Mouse (Mus musculus): ENCODE data around the gene Ttn. TPM values are rescaled to one million over a fixed set of nuclear protein-coding genes. Genes with fewer than 3 reads are reported as not detected.

Ttn gene
- polyA plus RNA-seq, 1 experiment from 2014 or later, result 1.0 TPM

- Histone ChIP-seq H3K27me3 (no peaks in the 10 kb centered on the region), H3K9ac (replicated peaks) (no peak overlapping the region), H3K4me3 (no peak overlapping the region), H3K4me2 (replicated peaks) (no peak overlapping the region), H3K36me3 (no peaks in the 10 kb centered on the region), H3K27ac (replicated peaks) (no peak overlapping the region), H3K4me1 (no peaks in the 10 kb centered on the region), H3K9me3 (0 out of 2 replicates have a peak, but pooled peaks cover 11% of the 10 kb centered on the region)
- WGBS, result 94% methylated on average over 6 of the region's 6 CpGs
- ATAC-seq (replicated peaks), result no peak
These were observed 220.2 kb downstream of the Ttn start for GRCm38 (mm10) chr2:76762154-76762553.

- no peak overlapping the region for H3K27ac ChIP-seq (replicated peaks)
- H3K4me3 ChIP-seq, result no peak overlapping the region
- H3K9me3 ChIP-seq, result 0 out of 2 replicates have a peak, but pooled peaks cover 11% of the 10 kb centered on the region
- H3K4me2 ChIP-seq (replicated peaks), result no peak overlapping the region
- H3K36me3 ChIP-seq, result no peaks in the 10 kb centered on the region
- 93% methylated on average over 15 of the region's 15 CpGs for WGBS
- H3K27me3 ChIP-seq, result no peaks in the 10 kb centered on the region
- H3K9ac ChIP-seq (replicated peaks), result no peak overlapping the region
- ATAC-seq (replicated peaks), result no peak
- no peaks in the 10 kb centered on the region for H3K4me1 ChIP-seq
These were observed 225.9 kb downstream of the Ttn start for GRCm38 (mm10) chr2:76756461-76756860.

GRCm38 (mm10) chr2:76751993-76752392 is 230.4 kb downstream of the Ttn start:
- Histone ChIP-seq H3K4me1 (no peaks in the 10 kb centered on the region), H3K9me3 (no peaks in the 10 kb centered on the region), H3K4me2 (replicated peaks) (no peak overlapping the region), H3K27me3 (no peaks in the 10 kb centered on the region), H3K9ac (replicated peaks) (no peak overlapping the region), H3K4me3 (no peak overlapping the region), H3K36me3 (no peaks in the 10 kb centered on the region), H3K27ac (replicated peaks) (no peak overlapping the region)
- no peak for ATAC-seq (replicated peaks)
- WGBS, result 95% methylated on average over 6 of the region's 6 CpGs

- Histone ChIP-seq H3K9me3 (no peaks in the 10 kb centered on the region), H3K27ac (replicated peaks) (no peak overlapping the region), H3K9ac (replicated peaks) (no peak overlapping the region), H3K4me2 (replicated peaks) (no peak overlapping the region), H3K27me3 (no peaks in the 10 kb centered on the region), H3K36me3 (no peaks in the 10 kb centered on the region), H3K4me3 (no peak overlapping the region), H3K4me1 (no peaks in the 10 kb centered on the region)
- ATAC-seq (replicated peaks), result no peak
- 96% methylated on average over 21 of the region's 21 CpGs for WGBS
These were observed 232.8 kb downstream of the Ttn start for GRCm38 (mm10) chr2:76749341-76750110.

- no peaks in the 10 kb centered on the region for H3K9me3 ChIP-seq
- H3K4me2 ChIP-seq (replicated peaks), result no peak overlapping the region
- no peaks in the 10 kb centered on the region for H3K4me1 ChIP-seq
- H3K27ac ChIP-seq (replicated peaks), result no peak overlapping the region
- H3K9ac ChIP-seq (replicated peaks), result no peak overlapping the region
- no peaks in the 10 kb centered on the region for H3K36me3 ChIP-seq
- H3K4me3 ChIP-seq, result no peak overlapping the region
- no peak for ATAC-seq (replicated peaks)
- no peaks in the 10 kb centered on the region for H3K27me3 ChIP-seq
- WGBS, result 96% methylated on average over 14 of the region's 14 CpGs
These were observed 233.7 kb downstream of the Ttn start for GRCm38 (mm10) chr2:76748696-76749095.

GRCm38 (mm10) chr2:76719650-76720049 is 262.7 kb downstream of the Ttn start:
- no peak for ATAC-seq (replicated peaks)
- no peak overlapping the region for H3K9ac ChIP-seq (replicated peaks)
- whole genome bisulfite sequencing, result 95% methylated on average over 14 of the region's 14 CpGs
- H3K4me1 ChIP-seq, result no peaks in the 10 kb centered on the region
- no peaks in the 10 kb centered on the region for H3K27me3 ChIP-seq
- H3K27ac ChIP-seq (replicated peaks), result no peak overlapping the region
- H3K4me3 ChIP-seq, result no peak overlapping the region
- no peak overlapping the region for H3K4me2 ChIP-seq (replicated peaks)
- peaks cover 8% of the 10 kb centered on the region; the same call in 1 of the 2 replicates for H3K36me3 ChIP-seq
- 0 out of 2 replicates have a peak, but pooled peaks cover 4% of the 10 kb centered on the region for H3K9me3 ChIP-seq

- 0 out of 2 replicates have a peak, but pooled peaks cover 8% of the 10 kb centered on the region for H3K9me3 ChIP-seq
- H3K4me2 ChIP-seq (replicated peaks), result no peak overlapping the region
- H3K4me1 ChIP-seq, result no peaks in the 10 kb centered on the region
- 73% methylated on average over 8 of the region's 8 CpGs for WGBS
- ATAC-seq (replicated peaks), result no peak
- no peak overlapping the region for H3K4me3 ChIP-seq
- no peak overlapping the region for H3K9ac ChIP-seq (replicated peaks)
- H3K27me3 ChIP-seq, result no peaks in the 10 kb centered on the region
- no peak overlapping the region for H3K27ac ChIP-seq (replicated peaks)
- H3K36me3 ChIP-seq, result peaks cover 28% of the 10 kb centered on the region
These were observed 267.4 kb downstream of the Ttn start for GRCm38 (mm10) chr2:76714984-76715383.

GRCm38 (mm10) chr2:76708512-76708911 is 273.8 kb downstream of the Ttn start:
- Histone ChIP-seq H3K9me3 (0 out of 2 replicates have a peak, but pooled peaks cover 4% of the 10 kb centered on the region), H3K27ac (replicated peaks) (no peak overlapping the region), H3K9ac (replicated peaks) (no peak overlapping the region), H3K4me2 (replicated peaks) (no peak overlapping the region), H3K36me3 (peaks cover 28% of the 10 kb centered on the region), H3K4me1 (no peaks in the 10 kb centered on the region), H3K27me3 (no peaks in the 10 kb centered on the region), H3K4me3 (no peak overlapping the region)
- ATAC-seq (replicated peaks), result no peak
- 97% methylated on average over 3 of the region's 3 CpGs for WGBS

GRCm38 (mm10) chr2:76705655-76706054 is 276.7 kb downstream of the Ttn start:
- Histone ChIP-seq H3K9me3 (no peaks in the 10 kb centered on the region), H3K36me3 (peaks cover 15% of the 10 kb centered on the region), H3K4me3 (no peak overlapping the region), H3K27me3 (no peaks in the 10 kb centered on the region), H3K4me2 (replicated peaks) (no peak overlapping the region), H3K9ac (replicated peaks) (no peak overlapping the region), H3K4me1 (no peaks in the 10 kb centered on the region), H3K27ac (replicated peaks) (no peak overlapping the region)
- 67% methylated on average over 13 of the region's 13 CpGs for WGBS
- no peak for ATAC-seq (replicated peaks)

- Histone ChIP-seq H3K27ac (replicated peaks) (no peak overlapping the region), H3K4me2 (replicated peaks) (no peak overlapping the region), H3K4me1 (no peaks in the 10 kb centered on the region), H3K4me3 (no peak overlapping the region), H3K27me3 (no peaks in the 10 kb centered on the region), H3K9ac (replicated peaks) (no peak overlapping the region), H3K9me3 (no peaks in the 10 kb centered on the region), H3K36me3 (peaks cover 10% of the 10 kb centered on the region; the same call in 1 of the 2 replicates)
- ATAC-seq (replicated peaks), result no peak
- WGBS, result 91% methylated on average over 5 of the region's 5 CpGs
These were observed 279.6 kb downstream of the Ttn start for GRCm38 (mm10) chr2:76702751-76703150.

- H3K36me3 ChIP-seq, result peaks cover 16% of the 10 kb centered on the region; the same call in 1 of the 2 replicates
- H3K4me3 ChIP-seq, result no peak overlapping the region
- H3K4me1 ChIP-seq, result no peaks in the 10 kb centered on the region
- no peaks in the 10 kb centered on the region for H3K27me3 ChIP-seq
- no peak for ATAC-seq (replicated peaks)
- WGBS, result 96% methylated on average over 3 of the region's 3 CpGs
- H3K4me2 ChIP-seq (replicated peaks), result no peak overlapping the region
- no peak overlapping the region for H3K9ac ChIP-seq (replicated peaks)
- H3K27ac ChIP-seq (replicated peaks), result no peak overlapping the region
- no peaks in the 10 kb centered on the region for H3K9me3 ChIP-seq
These were observed 280.2 kb downstream of the Ttn start for GRCm38 (mm10) chr2:76702188-76702587.

GRCm38 (mm10) chr2:76695290-76695689 is 287.1 kb downstream of the Ttn start:
- Histone ChIP-seq H3K27ac (replicated peaks) (no peak overlapping the region), H3K4me2 (replicated peaks) (no peak overlapping the region), H3K9ac (replicated peaks) (no peak overlapping the region), H3K4me1 (no peaks in the 10 kb centered on the region), H3K36me3 (peaks cover 74% of the 10 kb centered on the region), H3K4me3 (no peak overlapping the region), H3K9me3 (no peaks in the 10 kb centered on the region), H3K27me3 (no peaks in the 10 kb centered on the region)
- ATAC-seq (replicated peaks), result no peak
- WGBS, result 88% methylated on average over 6 of the region's 6 CpGs

GRCm38 (mm10) chr2:76693765-76694164 is 288.6 kb downstream of the Ttn start:
- WGBS, result 86% methylated on average over 5 of the region's 5 CpGs
- no peak for ATAC-seq (replicated peaks)
- Histone ChIP-seq H3K27ac (replicated peaks) (no peak overlapping the region), H3K9me3 (no peaks in the 10 kb centered on the region), H3K9ac (replicated peaks) (no peak overlapping the region), H3K4me3 (no peak overlapping the region), H3K4me1 (no peaks in the 10 kb centered on the region), H3K27me3 (no peaks in the 10 kb centered on the region), H3K36me3 (peaks cover 76% of the 10 kb centered on the region), H3K4me2 (replicated peaks) (no peak overlapping the region)
